Mouse (Mus musculus): ENCODE measurements at regions not wholly inside any gene's neighbourhood (a gene's known extent, or its start where the extent isn't known, plus 50 kb on each side); places are given as distances from the start of the nearest gene placed in this dataset.

DNA sequence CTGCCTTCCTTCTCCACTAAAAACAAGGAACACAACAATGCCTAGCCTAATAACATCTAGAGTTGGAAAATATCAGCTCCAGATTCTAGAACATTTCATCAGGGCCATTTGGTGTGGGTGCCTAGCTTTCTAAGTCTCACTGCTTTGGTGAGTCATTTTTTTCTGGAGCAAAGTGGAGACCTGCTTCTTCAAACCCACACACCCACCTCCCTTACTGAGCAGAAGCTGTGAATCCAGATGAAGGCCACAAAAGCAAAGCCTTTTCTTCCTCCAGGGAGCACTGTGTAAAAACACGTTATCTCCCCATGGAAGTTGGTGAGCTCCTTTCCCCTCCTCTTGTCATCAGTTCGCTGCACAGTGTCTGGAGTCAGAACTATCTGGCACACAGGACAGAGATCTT lies 294.1 kb downstream of the Mex3b start:
- DNase-seq (ENCODE audit: low read depth), result no peak

DNA sequence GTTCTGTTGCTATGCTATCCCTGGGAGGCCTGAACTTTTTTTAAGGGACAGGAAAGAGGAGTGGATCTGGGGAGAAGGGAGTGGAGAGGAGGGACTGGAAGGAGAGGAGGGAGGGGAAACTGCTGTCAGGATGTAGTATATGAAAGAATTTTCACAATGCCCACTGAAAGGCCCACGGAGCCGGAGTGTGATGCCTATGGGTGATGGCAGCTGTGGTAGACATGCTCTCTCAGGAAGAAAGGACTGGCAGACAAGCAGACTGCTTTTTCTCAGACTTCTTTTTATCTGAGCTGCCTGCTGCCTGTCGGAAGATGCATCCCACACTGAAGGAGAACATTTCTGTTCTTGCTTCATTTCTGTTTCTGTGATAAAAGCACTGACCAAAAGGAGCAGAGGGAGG lies 295.7 kb downstream of the Mex3b start:
- DNase-seq (ENCODE audit: low read depth), result no peak

DNA sequence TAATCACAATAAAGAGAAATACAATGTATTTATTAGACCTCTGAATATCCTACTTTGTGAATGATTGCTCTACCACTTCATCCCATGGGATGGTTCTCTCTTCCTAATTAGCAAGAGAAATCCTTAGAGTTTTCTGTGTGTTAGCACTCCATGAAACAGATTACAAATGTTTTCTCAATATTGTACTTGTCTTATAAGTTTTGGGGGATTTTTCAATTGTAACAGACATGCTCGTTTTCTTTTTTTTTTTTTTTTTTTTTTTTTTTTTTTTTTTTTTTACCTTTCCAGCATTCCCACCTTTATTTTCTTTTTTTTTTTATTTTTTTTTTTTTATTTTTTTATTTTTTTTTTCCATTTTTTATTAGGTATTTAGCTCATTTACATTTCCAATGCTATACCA lies 312.3 kb downstream of the Mex3b start:
- no peak for DNase-seq (ENCODE audit: low read depth)

DNA sequence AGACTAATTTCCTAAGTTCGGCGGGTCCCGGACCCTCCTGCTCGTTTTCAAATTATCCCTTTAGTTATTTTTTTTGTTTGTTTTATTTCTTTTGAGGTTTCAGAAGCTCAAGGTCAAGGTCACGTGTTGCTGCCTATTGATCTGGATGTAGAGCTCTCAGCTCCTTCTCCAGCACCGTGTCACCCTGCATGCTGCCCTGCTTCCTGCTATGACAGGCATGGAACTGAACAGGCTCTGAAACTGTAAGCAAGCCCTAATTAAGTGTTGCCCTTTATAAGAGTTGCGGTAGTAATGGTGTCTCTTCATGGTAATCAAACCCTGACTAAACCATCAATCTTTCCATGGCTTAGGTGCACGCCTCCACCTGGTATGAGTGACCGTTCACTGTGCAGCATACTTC lies 319.2 kb downstream of the Mex3b start:
- no peak for DNase-seq (ENCODE audit: low read depth)

DNA sequence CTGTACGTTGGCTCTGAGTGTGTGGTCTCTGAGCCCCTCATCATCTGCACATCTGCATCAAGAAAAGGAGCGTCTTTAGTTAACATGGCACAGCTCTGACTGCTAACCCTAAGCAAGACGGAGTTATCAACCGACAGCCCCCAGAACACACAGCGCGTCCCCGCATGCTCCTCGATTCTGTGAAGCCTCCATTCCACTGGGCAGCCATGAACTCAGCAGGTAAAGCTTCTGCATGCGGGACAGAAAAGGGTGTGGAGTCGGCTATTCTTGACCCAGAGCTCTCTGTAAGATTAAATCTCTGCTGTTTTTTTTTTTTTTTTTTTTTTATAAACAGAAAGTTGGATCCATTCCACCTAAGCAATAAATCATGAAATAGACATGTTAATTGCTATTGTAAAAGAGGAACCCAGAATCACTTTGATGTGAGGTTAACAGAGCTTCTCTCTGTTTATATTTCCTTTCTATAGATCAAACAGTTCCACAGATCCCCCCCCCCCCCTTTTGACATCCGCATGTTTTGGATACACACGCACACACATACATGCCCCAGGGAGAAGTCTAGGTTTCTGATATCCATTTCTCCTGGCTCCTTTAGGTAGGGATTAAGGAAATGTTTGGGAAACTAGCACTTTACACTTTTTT lies 328.9 kb downstream of the Mex3b start:
- DNase-seq (ENCODE audit: low read depth), result no peak

DNA sequence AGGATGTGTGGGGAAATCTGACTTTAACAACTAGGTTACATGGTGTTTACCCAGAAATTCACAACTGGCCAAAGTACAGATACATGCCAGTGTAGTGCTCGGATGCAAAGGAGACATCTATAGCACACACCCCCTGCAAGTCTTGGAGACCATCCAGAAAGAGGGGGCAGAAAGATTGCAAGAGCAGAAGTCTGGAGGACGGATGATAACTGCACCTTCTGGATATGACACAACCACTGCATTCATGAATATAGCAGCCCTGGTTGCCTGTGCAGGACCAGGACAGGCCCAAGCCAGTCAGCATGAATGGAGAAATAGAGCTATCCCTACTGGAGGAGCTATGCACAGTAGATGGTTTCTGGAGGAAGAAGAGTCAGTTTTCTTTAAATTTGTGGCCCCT lies 330.4 kb downstream of the Mex3b start:
- no peak for DNase-seq (ENCODE audit: low read depth)

DNA sequence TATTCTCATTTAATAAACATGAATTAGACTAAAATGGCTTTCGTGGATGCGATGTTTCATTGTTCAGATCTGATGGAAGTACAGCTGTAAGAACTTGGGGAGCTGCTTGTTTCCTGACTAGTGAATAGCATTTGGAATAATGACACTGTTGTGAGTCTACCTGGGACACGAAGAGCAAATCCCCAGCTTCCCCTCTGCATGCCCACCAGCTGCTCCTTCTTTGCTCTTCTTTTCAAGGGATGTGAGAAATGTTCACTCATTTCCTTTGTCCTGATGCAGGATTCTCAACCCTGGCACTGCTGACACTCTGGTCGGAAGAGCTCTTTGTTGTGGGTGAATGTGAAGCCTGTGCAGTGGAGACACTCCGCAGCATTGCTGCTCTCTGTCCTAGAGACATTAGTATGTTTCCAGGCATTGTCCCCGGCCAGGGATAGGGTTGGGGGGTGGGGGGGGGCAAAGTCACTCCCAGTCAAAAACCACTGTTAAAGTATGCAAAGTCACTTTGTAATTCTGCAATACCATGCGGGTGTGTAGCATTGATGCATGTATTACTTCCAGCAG lies 334.1 kb downstream of the Mex3b start:
- DNase-seq (ENCODE audit: low read depth), result no peak

DNA sequence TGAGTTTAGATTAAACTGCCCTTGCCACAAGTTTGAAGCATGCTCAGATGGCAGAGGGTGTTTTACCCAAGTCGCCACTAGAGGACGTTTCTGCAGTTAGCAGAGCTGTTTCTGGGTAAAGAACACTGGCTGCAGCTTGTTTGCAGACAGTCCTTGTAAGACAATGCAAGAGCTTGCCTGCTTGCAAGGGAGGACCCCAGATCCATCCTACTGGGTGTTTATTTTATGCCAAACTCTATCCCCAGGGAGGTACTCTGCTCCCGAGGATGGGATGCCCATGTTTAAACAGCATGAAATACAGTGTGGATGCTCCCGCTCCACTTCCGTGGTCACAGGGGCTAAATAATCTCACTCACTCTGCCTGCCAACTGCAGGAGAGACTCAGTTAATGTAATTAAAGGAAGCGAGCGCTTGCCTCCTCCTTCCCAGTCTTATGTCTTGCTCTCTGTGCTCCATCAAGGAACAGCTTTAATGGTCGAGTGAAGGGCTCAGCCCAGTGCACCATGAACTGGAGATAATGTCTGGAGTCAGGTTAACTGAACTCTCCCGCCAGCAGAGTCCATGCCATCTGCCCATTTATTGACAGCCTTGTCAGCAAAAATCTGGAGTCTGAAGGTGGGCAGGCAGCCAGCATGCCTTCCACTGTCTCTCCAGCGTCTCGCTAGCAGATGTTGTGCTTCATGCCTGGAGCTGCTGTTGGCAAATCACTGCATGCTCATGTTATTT lies 334.8 kb downstream of the Mex3b start:
- no peak for DNase-seq (ENCODE audit: low read depth)

DNA sequence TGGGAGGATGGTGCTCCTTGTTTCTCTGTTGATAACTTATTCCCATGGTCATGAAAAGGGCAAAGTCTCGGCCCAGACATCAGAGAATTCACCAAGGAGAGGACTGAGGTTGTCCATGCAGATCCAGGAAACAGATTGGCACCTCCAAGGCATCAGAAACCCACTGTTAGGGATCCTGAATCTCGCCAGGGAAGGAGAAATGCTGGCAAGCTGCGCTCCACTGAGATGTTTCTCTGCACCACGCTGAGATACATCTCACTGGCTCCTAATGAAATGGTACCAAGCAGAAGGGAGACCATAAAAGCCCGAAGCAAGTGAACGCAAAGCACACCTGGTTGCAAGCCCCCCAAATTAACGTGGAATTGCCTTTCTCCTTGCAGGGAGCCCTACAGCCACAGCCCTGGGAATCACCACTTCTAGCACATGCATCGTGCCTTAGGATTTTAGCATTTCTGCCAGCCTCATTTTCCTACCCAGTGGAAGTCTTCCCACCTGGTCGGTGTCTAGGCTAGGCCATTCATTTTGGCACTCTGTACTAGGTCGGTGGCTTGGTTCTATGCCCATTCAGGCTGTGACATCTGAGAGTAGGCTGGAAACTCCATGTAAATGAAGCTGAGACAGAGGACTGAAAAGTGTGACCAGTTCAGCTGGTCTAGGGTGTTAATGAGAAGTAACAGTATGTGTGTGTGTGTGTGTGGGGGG lies 336.3 kb downstream of the Mex3b start:
- DNase-seq (ENCODE audit: low read depth), result no peak

DNA sequence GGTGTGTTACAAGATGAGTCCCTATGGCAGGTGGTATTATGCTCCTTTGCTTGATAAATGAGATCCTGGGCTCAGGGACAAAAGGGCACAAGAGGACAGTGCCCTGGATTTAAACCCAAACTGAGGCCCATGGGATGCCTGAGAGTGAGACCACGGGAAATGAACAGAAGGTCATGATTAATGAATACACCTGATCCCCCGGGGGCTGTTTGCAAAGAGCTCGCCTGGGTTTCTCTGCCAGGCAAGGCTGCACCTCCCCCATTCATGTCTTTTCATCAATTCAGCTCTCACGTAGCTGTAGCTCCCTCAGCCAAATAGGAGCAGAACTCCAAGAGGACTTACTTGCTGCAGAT lies 336.9 kb downstream of the Mex3b start:
- DNase-seq (ENCODE audit: low read depth), result no peak

DNA sequence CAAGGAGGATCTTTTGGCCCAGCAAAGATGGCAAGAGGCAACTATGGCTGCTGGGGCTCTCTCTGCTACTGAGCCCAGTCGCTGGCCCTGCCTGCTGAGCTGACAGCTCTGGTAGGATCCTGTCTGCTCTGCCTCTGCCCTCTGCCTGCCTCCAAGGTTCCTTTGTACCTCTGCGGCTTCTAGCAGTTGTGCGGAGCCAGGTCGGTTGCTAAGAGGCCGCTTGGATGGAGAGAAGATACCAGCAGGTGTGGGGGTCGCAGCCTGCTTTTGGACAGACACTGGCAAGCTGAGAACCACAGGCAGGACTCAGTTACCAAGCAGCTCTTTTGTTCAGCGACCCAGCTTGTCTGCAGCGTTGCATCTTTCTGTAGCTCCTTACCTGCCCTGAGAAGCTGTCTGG lies 337.6 kb downstream of the Mex3b start:
- DNase-seq (ENCODE audit: low read depth), result no peak

DNA sequence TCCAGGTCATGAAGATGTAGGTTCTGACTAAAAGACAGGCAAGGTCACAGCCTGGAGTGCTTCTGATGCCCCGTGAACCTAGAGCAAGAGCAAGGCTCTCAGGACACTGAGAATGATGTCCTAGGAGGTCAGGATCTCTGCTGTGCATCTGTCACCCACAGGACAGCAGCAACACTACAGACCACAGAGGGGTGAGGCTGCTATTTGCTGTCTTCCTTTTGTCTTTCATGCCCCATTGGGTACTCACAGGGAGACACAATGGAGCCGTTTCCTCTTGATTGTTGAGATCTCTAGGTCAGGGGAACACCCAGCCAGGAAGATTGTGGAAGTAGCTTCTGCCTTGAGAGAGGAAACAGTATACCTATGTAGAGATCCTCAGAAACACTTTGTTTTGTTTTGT lies 339.9 kb downstream of the Mex3b start:
- no peak for DNase-seq (ENCODE audit: low read depth)

DNA sequence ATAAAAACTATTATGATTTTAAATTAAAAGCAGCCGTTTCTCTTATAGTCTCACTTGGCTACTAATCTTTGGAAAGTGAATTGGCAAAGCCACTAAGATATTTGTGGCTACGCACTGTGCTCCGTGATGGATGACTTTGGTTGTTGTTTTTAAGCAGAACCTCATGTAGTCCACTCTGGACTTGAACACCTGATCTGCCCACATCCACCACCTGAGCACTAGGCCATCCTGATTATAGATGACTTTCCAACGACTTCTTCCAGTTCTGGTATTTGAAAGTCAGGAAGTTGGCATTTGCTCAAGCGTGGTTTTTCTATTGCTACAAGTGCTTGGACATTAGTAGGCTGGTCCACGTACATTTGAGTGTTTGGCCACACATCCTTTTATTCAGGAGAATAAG lies 344.5 kb downstream of the Mex3b start:
- no peak for DNase-seq (ENCODE audit: low read depth)

DNA sequence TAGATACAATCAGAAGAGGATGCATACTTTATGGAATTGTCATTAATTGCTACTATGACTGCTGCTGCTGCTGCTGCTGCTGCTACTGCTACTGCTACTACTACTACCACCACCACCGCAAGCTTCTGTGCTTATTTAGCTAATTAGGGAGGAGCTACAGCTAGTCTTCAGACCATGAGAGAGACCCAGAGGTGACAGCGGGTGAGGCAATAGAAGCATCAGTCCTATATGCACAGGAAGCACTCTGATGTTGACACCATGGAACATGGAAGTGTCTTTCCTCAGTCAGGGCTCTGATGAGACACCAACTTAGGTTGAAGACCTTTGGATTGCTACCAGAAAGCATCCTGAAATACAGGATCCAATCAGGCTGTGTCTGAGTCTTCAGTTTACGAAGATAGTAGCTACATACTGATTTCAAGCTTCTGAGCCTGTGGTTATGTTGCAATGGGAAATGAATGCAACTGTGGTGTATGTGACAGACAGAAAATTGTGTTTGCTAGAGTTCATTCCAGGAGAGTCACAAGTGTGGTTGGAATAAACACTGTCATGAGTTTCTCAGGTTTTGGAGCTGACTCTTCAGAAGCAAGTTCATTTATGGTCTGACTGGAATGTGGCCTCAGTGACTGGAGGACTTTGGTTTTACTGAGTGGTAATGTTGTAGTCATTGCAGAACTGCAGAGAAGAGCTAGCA lies 355.0 kb downstream of the Mex3b start:
- no peak for DNase-seq (ENCODE audit: low read depth)

DNA sequence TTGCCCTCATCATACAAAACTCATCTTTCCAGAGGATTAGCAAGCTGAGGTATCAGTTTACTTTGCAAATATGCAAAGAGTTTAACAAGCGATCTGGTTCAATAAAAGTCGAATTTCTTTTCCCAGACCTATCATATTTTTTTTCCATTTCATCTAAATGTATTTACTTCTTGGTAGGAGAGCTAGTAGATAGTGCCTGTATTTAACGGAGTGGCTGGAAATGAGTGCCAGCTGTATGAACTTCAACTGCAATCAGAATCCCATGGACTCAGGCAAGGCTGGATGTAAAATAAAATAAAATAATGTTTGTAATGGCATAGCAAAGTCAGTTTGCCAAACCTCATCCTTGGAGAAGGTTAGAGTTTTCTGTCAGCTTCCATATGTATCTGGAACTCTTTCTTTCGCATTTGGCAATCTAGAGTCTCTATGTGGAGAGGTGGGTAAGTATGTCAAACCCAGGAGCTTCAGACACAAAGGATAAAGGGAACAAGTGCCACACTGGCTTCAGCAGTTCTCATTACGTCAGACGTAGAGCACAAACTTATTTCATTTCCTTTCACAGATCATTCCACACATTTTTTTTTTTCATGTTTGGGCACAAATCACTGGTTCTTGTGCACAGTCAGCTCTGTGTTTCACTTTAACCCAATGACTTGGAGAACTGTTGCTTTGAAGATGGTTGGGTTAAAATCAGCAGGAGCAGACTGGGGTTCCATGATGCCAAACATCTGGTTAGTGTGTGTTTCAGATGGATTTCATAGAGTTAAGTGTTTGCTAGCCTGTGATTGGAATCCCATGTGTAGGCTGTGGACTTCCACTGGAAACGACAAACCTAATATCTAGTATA lies 357.2 kb upstream of the Tmc3 start:
- DNase-seq (ENCODE audit: low read depth), result no peak

DNA sequence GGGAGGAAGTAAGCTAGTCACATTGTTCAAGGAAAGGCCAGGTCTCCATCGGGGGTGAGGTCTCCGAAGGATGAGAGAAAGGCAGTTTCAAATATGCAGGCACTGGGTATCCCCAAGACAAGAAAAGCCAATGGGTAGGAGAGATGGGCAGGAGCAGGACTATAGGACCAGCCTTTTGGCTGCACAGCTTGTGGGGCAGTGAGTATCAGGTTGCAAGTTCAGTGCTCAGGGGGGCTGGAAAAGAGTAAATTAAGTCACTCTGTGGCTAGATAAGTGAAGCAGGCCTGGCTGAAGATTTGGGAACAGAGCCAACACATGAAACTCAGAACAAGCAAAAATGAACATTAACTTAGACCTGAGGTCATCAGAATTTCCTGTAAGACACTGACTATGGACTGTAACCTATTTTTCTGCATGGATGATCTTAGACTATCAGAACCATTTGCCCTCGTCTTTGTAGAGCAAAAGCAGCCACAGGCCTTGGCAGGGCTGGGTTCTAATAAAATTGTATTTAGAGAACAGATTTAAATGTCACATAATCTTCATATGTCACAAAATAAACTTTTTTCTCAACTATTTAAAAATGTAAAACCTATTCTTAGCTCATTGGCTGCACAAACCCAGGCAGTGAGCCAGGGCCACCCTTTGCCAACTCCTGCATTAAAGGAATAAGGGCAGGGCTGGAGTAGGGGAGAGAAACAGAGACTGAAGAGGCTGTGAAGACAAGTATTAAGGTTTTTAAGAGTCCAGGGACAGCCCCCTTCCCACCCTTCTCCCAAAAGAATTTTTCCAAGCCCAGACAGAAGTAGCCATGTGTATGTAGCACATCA lies 354.0 kb upstream of the Tmc3 start:
- DNase-seq (ENCODE audit: low read depth), result no peak

DNA sequence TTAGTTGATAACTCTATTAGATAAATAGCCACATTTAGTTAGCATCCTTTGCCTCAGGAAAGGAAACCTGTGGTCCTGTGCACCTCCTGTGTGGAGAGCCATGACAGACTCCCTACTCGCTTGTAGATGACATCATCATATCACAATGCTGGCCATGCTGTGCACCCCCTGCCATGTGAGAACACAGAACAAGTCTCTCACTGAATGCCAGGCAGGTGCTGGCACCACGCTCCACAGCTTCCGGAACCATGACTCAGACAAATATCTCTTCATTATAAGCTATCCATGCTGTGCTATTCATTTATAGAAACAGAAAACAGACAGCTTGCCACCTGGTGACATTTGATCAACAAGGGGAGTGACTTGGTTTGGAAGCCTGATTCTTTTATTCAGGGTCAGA lies 349.1 kb upstream of the Tmc3 start:
- DNase-seq (ENCODE audit: low read depth), result no peak

DNA sequence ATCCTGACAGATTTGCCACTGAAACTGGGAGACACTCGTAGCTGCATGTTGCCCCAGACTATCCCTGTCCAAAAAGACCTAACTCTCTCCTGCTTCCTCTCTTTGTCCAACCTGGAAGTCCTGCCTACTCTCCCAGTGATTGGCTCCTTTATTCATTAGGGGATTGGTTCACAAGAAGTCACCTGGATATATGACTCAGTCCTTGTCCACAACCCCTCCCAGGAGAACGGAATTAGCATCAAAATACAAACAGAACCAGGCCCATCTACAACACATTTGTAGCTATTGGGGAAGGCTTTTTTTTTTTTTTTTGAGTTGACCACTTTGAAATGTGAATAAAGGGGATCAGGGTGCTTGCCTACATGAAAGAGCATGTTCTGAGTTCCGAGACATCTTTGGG lies 347.4 kb upstream of the Tmc3 start:
- no peak for DNase-seq (ENCODE audit: low read depth)

DNA sequence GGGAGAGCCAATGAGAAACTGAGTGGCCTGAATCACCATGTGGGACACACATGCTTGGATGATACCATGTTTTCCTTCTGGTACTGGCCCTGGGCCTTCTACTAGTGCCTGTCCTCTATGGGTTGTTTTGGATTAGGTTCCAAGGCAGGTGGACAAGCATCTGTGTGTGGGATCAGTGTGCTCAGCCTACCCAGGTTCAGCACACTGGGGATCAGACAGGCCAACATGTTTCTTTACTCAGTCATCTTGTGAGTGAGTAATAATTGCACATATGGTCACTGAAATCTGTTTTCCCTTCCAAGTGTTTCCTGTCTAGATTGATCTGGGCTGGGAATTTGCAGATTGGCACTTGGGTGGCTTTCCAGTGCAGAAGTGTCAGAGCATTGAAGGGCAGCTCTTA lies 346.6 kb upstream of the Tmc3 start:
- DNase-seq (ENCODE audit: low read depth), result no peak

DNA sequence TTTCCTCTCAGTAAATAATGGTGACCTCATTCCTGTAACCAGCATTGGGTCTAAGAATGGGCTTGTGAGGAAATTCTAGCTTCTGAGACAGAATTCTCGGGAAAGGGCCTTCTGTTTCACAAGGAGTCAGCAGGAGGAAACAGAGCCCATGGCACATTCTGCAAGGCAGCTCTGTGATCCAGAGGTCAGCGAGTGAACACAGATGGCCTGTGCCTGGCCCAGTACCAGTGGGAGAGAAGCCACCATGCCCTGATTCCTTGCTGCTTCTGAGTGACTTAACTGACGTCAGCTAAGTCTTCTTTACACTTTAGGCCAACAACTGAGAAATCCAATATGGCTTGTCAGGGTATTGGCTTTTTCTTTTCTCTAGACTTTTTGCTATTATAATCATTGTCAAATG lies 342.5 kb upstream of the Tmc3 start:
- DNase-seq (ENCODE audit: low read depth), result no peak

DNA sequence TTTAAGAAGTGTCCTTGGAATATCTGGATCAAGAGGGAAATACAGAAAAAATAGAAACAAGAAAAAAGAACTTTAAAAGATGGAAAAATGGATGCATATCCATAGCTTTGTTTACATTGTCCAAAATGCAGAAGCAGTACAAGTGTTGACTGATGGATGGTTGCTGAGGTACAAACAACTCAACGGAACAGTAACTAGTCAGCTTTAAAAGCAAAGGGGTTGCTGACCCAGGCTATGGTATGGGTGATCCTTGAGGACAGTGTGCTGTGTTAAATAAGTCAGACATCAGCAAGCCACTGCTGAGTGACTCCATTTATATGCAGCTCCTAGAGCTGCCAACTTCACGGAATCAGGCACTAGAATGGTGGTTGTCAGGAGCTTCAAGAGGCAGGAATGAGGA lies 338.9 kb upstream of the Tmc3 start:
- DNase-seq (ENCODE audit: low read depth), result no peak

All from c-Kit-positive CD71-positive TER-119-negative erythroid progenitor cells, embryonic 14.5 days (primary cell).